Mouse (Mus musculus) cortical plate, adult 2 months (tissue): ENCODE data around the gene Fermt2.

Experiments used
- CTCF ChIP-seq: fragments of 200-500 bp; IDR thresholded peaks from 2 replicates; pipeline ENCODE4 v1.5.1; 2011; ENCODE audit warnings: mild to moderate bottlenecking, control low read depth, low read length; ENCODE audit not compliant: insufficient read depth; ENCODE audit errors: extremely low read depth
- POLR2A ChIP-seq: fragments of 200-500 bp; IDR thresholded peaks from 2 replicates; pipeline ENCODE4 v1.6.1; 2011; ENCODE audit warnings: mild to moderate bottlenecking, low read length, control low read depth; ENCODE audit not compliant: insufficient read depth; ENCODE audit errors: extremely low read depth

GRCm38 (mm10) chr14:45553854-45554253, 23.9 kb upstream of the Fermt2 start:
- TF ChIP-seq CTCF (no peak), POLR2A (no peak)
